Mouse (Mus musculus) spleen, embryonic (tissue): ENCODE measurements around the gene Epha3.

Experiments used
- CTCF ChIA-PET: fragments of 350-600 bp; sonication (Branson Sonifier 250); formaldehyde crosslinking; loops from one replicate; lab custom pipeline; 2022; lab: Charles Lee

Epha3 gene

DNA sequence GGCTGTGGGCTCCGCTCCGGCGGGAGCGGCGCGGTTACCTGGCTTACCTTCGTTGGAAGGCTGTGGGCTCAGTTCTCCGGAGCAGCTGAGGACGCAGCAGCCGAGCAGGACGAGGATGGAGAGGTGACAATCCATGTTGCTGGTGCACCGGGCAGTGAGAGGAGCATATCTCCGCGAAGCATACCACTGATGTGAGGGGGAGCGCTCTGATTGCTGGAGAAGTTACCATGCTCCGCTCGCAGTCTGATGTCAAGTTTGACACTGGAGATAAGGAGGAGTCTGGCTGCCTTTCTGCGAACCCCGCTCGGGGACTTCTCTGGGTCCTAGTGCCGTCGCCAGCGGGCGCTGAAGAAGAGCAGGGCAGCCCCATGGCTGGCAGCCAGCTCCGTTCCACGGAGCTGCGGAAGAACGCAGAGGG lies at the start of gene Epha3:
TSS of gene Epha3 (minus strand) at position 263 of the 418 bp plus-strand sequence.
- CTCF ChIA-PET, result no interaction called here

DNA sequence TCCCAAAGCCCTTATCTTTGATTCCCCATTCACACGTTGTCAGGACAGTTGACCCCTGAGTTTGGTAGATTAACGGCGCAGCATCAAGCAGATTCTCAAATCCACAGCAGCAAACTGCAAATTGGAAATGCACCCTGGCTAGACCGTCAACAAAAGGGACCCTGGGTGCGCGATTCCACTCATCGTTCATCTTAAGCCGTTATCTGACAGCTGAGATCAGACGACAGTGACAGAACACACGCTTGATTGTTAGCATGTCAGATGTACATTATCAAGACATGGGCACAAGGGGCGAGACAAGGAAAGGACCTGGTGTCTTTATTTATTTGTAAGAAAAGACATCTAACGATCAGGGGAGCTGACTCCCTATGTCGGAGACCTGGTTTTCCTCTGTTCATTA lies 39.5 kb upstream of the Epha3 start:
- CTCF ChIA-PET, result no interaction called here

DNA sequence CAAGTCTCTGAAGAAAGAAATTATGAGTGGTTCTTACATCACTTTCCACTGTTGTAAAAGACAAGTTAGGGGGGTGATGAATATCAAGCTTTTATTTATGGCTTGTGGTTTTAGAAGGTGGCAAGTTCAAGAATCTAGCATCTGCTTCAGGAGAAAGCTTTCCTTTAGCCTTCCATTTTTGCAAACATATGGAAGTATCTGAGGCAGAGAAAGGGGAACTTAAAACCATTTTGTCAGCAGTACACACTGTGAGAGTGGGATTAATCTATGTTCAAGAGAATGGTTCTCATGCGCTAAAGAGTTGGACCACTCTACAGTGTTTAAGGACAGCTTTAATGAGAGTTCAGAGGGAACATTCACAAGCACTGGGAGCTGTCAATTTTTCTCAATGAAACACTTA lies 17.2 kb upstream of the Epha3 start:
- CTCF ChIA-PET, result no interaction called here

DNA sequence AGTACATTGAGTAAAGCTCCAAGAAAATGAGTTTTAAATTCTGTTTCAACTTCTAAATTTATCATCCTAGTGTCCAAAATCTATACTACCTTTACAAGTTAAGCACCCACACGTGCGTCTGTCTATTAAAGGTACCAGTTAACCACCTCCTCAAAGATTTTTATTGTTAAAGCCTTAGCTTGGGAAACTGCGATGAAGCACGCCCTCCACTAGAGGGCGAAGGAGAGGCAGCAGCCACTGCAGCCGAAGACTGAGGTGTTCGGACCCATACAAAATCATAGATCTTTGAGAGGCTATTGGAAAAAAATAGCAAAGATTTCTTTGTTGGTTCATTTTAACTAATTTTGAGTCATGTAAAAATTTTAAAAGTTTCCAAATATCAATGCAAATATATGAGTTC lies 8.3 kb upstream of the Epha3 start:
- CTCF ChIA-PET, result no interaction called here

DNA sequence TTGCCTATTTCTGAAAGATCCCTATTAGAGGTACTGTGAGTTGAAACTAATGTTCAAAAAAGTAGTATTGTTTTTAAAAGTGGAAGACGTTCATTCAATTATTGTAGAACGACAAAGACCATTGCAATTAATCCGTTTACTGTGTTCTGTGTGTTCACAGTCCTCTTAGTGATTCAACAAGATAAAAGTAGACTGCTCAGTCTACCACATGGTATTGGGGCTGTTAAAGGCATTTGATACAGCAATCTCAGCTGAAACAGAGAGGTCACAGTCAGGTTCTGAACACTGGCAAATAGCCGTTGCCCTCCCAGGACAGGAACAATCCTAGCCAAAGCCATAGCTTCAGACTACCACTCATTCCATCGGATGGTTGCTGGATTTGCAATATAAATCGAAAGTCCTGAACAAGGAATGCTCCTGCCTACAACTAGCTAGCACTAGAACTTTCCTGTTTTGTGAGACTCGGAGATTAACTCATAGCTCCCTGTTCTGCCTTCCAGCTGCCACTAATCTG lies 545 bp upstream of the Epha3 start:
- CTCF ChIA-PET, result no interaction called here

DNA sequence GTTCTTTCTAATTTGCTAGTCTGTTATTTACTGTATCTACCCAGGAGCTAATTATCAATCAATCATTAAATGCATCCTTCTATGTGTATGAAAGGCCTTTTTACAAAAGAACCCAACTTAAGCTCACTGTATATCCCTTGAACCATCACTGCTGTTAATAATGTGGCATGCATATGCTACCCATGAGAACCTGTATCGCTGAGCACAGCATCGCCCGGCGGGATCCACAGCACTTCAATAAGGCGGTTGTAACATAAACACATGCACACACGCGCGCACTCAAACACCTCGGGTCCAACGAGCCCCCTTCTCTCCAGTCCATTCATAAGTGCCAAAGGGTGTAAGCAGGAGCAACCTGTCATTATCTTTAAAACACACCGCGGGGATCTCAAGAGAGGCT lies 794 bp downstream of the Epha3 start:
- CTCF ChIA-PET, result no interaction called here

DNA sequence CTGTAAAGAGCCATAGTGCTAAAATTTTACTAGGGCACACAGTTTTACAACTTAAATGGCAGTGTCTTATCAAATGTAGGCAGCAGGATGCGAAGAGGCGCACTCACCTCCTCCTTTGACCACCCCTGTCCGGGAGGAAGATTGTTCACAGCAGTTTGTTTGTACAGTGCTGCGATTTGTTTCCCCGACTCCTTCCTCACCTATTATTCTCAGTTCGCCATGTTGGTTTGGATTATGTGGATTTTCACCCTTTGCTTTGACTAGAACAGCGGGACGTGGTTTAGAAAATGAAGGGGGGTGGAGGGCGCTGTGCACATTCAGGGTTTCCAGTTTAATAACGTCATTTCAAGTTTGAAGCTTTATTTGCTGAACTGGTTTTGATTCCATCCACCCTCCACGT lies 6.4 kb downstream of the Epha3 start:
- CTCF ChIA-PET, result no interaction called here

DNA sequence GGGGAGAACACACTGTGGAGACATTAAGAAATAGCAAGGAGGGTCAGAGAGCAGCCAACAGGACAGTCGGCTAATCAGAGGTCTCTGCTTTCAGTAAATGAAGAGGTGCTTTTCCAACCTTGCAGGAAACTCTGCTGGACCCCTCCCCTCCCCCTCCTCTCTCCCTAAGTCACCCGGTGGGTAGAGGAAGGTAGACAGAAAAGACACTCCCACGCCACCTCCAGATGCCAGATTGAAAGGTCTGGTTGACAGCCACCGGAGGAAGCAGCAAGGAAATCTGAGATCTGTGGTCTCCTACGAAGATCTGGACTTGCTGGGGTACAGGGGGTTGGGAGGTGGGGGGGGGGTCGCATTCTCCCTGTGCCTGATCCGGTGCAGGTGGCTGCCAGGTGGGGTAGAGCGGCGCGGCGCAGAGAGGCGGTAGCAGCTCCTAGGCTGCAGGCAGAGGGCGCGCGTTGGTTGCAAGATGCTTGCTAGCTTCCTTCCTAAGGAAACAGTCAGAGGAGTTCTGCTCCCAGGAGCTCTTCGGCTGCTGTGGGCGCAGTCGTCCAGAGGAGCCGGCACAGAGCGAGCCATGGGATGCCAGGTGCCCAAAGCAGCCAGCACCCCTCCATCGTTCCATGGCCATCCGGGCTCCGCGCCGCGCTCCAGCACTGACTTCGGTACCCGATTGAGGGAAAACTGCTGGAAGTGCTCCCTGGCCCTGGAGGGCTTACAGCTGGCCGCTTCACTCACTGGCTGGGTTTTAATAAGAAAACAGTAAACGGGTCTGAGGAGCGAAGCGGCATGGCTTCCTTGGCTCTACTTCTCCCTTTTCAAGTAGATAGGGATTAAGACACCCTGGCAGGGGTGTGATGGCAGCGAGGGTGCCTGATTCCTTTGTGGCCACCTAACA lies 7.1 kb downstream of the Epha3 start:
- CTCF ChIA-PET, result no interaction called here

DNA sequence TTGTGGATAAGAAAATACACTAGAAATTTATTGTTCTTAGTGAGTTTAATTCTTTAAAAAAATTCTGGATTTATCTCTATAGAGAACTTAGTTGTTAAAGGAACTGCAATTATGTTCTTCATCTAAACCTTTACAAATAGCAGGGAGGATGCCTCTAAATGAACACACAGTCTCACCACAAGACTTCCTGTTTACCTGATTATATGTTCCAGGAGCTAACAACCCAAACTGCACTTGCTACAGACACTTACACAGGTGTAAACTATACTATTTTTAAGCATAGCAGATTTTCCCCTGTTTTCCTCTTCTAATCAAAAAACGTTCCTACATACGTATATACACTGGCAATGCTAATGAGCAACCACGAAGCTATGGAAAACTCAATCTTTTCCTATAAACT lies 13.7 kb downstream of the Epha3 start:
- CTCF ChIA-PET, result no interaction called here

DNA sequence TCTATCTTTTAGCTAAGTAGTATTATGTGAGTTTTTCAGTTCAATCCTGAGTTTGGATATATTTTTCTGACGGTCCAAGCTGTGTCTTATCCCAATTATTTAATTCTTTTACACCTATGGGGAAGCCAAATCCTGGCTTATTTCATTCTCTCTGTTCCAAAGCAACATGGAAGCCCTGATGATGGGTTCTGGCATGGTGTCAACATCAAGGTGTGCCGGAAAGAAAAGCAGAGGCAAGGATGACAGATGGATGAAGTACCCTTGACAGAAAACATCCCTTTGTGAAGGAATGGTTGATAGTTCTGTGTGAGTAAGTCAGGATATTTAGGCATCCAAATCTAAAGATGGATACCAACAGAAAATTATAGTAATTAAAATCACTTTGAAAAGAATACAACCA lies 21.1 kb downstream of the Epha3 start:
- CTCF ChIA-PET, result no interaction called here

DNA sequence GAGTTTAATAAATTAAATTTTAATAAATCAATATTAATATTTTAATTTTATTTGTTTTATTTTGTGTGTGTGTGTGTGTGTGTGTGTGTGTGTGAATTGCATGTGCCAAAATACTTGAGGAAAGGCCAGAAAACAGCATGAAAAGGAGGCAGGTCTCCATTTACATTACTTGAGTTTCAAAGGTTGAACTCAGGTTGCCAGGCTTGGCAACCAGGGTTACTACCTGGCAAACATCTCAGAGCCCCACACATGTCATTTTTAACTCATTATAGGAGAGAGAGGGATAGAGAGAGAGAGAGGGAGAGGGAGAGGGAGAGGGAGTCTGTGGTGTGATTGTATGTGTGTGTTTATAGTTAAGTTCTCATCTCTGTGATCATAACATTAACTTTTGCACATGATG lies 26.5 kb downstream of the Epha3 start:
- CTCF ChIA-PET, result no interaction called here

DNA sequence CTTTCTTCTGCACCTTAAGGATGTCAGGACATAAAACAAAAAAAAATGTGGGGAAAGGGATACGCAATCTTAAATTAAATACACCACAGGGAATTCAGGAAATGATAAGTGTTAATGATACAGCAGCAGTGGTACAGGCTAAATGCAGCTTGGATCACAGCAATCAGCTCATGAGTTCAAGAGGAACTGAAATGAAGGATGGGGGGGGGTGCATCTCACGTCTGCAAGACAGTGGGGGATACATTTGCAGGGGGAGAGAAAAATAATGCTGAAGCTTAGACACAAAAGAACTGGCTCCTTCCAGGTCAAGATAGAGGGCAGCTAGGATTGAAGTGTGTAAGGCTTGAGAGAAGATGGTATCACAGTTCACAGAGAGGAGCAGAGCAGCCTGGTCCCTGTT lies 42.8 kb downstream of the Epha3 start:
- CTCF ChIA-PET, result no interaction called here

DNA sequence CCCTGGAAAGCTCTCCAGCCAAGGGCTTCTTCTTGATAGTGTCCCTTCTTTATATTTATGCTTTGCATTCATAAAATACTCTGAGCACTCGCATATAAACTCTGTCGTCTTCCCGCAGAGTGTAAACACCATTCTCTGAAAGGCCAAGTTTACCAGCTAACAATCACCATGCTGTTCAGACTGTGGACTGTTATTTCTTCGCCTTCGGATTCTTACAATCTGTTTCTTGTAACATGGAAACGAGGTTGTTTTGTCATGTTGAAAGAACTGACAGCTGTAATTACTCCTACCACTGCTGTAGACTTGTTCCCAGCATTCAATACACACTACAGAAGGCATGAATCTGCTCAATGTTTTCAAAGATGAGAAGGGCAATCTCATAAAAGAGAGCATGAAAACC lies 46.4 kb downstream of the Epha3 start:
- CTCF ChIA-PET, result no interaction called here

DNA sequence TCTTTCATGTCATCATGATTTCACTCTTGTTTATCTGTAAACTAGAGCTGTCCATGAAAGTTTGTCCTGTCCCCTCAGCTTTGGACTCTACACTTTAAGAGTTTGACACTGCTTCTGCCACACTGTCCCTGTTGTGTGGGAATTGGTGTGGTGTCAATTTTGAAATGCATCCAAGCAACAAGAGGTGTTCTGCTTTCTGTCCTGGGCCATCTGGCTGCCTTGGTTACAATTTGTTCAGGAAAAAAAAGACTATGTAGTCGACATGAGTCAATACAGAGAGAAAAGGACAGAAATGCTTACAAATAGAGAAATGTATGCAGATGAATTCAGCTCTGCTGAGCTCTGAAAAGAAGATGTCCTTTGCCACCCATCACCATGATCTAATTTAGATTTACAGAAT lies 47.3 kb downstream of the Epha3 start:
- CTCF ChIA-PET, result no interaction called here

DNA sequence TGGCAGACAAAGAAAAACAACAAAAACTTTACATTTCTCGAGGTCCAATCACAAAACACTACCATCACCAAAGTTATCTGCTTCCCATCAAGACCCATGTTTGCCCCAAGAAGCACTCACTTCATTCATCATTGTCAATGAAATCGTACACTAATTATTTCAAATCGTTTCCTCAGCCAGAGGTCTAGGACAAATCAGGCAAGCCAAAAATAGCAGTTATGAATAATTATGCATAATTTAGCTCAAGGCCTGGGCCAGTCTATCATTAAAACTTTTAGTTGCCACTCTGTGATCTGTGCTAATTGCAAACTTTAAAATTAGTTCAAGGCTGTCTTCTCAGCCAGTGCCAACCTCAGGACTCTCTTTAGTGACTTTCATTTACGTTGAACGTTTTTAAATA lies 54.1 kb downstream of the Epha3 start:
- CTCF ChIA-PET, result no interaction called here

DNA sequence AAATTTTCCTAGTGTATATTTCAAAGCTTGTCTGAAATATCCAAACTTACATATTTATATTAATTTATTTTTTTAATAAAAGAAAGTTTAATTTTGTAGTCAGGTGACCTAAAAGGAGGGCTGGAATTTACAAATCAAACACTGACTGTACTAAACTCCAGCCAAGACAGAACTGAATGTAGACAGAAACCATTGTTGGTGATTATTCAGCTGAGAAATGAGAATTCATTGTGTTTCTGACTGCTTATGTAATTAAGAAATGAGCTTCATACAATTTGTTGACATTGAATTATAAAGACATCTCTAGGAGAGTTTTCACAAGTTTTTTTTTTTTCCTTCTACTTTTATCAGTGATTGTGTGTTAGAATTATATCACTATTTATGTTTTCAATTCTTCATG lies 55.0 kb downstream of the Epha3 start:
- CTCF ChIA-PET, result no interaction called here

DNA sequence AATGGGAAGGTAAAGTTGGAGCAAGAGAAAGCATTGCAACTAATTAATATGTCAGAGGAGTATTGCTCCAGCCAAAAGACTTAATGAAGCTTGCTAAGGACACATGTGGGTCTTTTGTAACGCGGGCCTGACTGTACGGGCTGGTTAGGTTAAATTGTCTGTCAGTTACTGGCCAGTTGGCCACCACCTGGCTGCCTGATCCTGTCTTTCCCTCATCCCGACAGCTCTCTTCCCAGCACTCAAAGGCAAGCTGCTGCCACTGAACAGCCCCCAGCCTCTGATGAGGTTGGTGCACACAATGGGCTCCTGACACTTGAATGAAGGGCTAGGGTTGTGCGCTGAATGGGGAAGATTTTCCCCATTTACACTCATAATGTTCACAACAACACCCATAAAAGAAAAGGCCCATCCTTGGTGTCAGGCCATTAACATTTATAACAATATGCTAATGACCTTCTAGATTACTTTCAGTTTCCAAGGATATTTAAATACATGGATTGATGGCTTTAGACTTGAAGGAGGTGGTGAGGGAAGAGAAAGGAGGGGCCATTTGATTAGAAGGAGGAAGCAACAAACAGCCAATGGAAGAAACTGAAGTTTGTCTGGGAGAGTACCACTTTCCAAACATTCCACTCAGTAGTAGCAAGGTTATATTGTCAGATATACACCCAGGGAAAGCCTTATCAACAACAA lies 57.4 kb downstream of the Epha3 start:
- CTCF ChIA-PET, result no interaction called here

DNA sequence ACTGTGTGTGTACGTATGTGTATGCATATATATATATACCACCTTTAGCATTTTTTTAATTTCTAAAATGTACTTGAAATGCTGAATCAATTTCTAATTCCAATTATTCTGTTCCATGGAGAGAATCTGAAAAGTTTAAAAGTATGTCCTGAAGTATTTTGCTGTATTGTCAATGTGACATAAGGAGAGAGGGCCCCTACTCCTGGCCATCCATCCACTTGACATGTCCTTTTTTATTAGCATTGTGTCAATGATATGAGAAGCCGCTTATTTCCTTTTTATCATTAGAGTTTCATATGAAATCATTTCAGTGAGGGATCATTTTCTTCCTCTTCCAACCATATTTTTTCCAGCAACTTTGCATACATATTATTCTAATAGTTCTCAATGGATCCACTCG lies 58.0 kb downstream of the Epha3 start:
- CTCF ChIA-PET, result no interaction called here

DNA sequence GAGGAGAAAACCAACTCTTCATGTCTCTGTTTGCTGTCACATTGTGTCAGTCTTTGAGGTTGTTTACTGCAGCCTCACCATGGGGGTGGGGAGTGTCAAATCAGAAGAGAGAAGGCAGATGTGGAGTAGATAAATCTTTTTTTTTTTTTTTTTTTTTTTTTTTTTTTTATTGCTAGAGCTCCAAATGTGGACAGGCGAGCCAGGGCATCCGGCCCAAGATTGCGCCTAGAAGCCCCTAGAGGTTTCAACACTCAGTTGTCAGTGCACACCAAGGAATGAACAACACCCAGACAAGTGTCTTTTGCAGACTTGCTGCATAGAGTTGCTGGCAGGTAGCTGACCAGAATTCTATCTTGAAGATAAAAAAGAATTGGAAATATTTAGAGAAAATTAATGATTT lies 62.5 kb downstream of the Epha3 start:
- CTCF ChIA-PET, result no interaction called here

DNA sequence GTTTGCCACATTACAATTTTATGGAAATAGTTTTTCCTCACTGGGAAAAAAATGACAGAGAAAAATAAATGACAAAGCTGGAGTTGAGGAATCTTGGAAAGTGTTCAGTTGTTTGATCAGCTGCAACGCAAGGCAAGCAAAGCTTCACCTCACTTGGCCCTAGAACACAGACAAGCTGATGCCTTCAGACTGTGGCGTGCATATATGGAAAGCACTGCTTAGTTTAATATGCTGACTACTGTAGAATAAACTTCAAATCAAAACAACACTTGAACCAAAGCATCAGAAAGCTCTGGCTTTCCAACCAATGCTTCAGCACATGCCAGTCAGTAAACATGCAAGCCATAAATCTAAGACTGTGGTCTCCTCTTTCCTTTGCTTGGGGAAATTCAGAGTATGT lies 65.6 kb downstream of the Epha3 start:
- CTCF ChIA-PET, result no interaction called here

DNA sequence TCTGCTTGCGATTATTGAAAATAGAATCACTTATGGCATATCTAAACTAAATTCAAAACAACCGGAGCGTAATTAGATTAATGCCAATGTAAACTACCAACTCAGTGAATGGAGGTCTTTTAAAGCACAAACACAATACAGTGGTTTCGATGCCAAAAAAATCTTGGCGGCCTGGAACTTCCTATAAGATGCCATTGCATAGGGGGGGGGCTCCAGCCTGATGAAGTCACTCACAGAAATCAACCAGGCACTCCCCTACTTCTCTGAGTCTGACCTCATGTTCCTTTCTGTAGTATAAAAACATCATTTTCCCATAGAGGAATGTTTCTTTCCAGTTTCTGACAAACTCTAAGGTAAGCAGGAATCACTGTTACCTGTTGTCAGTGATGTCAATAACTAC lies 69.7 kb downstream of the Epha3 start:
- CTCF ChIA-PET, result no interaction called here

DNA sequence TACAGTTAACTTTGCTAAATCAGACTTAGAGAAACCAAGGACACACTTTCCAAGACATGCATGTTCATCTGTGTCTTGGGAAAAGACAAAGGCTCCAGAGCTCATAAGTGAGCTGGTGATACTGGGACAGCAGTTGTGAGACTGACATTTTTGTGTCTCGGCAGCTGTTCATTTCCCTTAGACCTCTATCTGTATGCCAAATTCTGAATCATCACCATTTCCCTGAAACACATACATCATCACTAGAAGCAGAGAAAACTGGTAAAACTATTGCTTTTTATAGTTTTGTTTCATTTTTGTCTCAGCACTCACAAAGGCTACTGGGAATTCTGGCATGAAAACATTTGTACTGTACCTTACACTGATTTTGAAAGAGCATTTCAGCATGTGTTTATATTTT lies 70.2 kb downstream of the Epha3 start:
- CTCF ChIA-PET, result no interaction called here

DNA sequence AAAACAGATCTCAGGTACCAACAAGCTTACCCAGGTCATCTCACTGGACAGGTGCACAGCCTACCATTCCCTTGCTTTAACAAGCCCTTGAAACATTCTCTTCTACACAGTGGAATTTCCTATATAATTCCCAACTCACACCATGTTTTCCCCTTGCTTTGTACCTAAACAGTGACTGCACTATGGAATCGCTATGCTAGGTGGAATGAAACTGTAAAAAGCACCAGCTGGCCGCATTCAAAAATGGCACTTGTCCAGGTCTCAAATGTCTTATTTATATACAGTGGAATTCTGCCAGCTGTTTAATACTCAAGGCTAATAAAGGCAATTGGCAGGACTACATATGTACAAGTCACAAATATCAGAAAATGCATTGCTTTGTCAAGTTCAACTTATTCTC lies 71.9 kb downstream of the Epha3 start:
- CTCF ChIA-PET, result no interaction called here
